Mouse (Mus musculus): ENCODE measurements around the gene Fkbp5. TPM values are rescaled to one million over a fixed set of nuclear protein-coding genes. Genes with fewer than 3 reads are reported as not detected.
A peak's percentile ranks its signal among the peaks of the same experiment; 100 is the strongest.

Fkbp5 gene
- polyA plus RNA-seq, 1 experiment from 2014 or later = 16.2 TPM

- no peaks in the 10 kb centered on the region for H3K9me3 ChIP-seq (replicated peaks; ENCODE audit: low read length)
- H3K27me3 ChIP-seq (ENCODE audit: insufficient read depth, low read length) = no peaks in the 10 kb centered on the region
- DNase-seq (ENCODE audit: low spot score) = peak; percentile 46
- no peaks in the 10 kb centered on the region for H3K36me3 ChIP-seq (ENCODE audit: insufficient read depth, low read length)
- H3K4me3 ChIP-seq (replicated peaks; ENCODE audit: low read depth, low read length) = peak overlapping the region; percentile 82
- 0% methylated on average over 48 of the region's 54 CpGs for WGBS
- peak; percentile 40 for ATAC-seq (replicated peaks; ENCODE audit: low FRiP score, low read depth)
- no peak for TF ChIP-seq CTCF (IDR thresholded peaks at IDR 0.05; ENCODE audit: low read depth)
- H3K9ac ChIP-seq (ENCODE audit: low read depth, low read length) = peak overlapping the region; percentile 92
- H3K4me1 ChIP-seq (replicated peaks; ENCODE audit: insufficient read depth, low read length) = peaks cover 39% of the 10 kb centered on the region
- H3K27ac ChIP-seq = peak overlapping the region; percentile 98
- peak overlapping the region; percentile 91 for H3K4me2 ChIP-seq (ENCODE audit: low read length)
These were observed 167.3 kb downstream of the Fkbp5 start for GRCm38 (mm10) chr17:28349901-28350465.

DNA sequence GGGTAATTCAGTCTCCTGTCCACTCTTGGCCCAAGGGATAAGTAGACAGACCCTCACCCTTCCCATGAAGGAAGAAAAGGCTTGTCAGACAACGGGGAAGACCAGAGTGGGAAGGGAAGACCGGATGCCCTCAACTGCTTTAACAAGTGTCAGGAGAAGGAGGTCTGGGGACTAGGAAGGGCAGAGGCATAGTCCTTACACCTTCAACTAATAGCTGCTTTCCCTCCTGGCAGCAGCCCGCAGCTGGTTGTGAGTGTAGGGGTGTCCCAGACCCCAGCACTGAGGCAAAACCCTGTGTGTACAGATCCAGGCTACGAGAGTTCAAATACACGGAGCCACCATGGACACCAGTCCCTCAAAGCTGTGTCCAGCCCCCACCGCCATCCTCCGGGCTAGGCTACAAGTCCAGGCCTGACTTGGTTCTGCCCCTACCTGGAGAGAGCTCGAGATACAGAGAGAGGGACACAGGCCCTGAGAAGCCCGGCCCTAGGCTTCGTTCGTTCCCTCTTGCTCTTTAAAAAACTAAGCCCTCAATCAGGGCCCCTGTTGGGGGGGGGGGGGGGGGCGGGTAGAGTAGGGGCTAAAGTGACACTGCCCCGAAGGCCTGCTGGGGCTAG, 168.0 kb downstream of the Fkbp5 start:
- H3K4me2 ChIP-seq (ENCODE audit: low read length) = peak overlapping the region; percentile 91
- H3K36me3 ChIP-seq (ENCODE audit: insufficient read depth, low read length) = no peaks in the 10 kb centered on the region
- 6% methylated on average over 13 of the region's 13 CpGs for WGBS
- ATAC-seq (replicated peaks; ENCODE audit: low FRiP score, low read depth) = no peak
- no peaks in the 10 kb centered on the region for H3K9me3 ChIP-seq (replicated peaks; ENCODE audit: low read length)
- peak overlapping the region; percentile 92 for H3K9ac ChIP-seq (ENCODE audit: low read depth, low read length)
- H3K4me1 ChIP-seq (replicated peaks; ENCODE audit: insufficient read depth, low read length) = peaks cover 44% of the 10 kb centered on the region
- peak overlapping the region; percentile 98 for H3K27ac ChIP-seq
- peak overlapping the region; percentile 82 for H3K4me3 ChIP-seq (replicated peaks; ENCODE audit: low read depth, low read length)
- no peak for TF ChIP-seq CTCF (IDR thresholded peaks at IDR 0.05; ENCODE audit: low read depth)
- DNase-seq (ENCODE audit: low spot score) = no peak
- no peaks in the 10 kb centered on the region for H3K27me3 ChIP-seq (ENCODE audit: insufficient read depth, low read length)

Small RNA genes lying within 50 kb of the gene (microRNA-seq; reads per million reads assigned to microRNA genes)
- gene Gm25195 = not detected
- gene Mir6969 = not detected

Other genes starting within 250 kb of the Fkbp5 start
- 24.9 and 29.5 TPM in 2 replicates for gene Fance, start 204.0 kb downstream of the Fkbp5 start, polyA plus RNA-seq (2015; fragmentation: Nextera tagmentation; extraction: Ambion mirVana)
- gene Rpl10a, start 189.1 kb downstream of the Fkbp5 start, polyA plus RNA-seq (2015; fragmentation: Nextera tagmentation; extraction: Ambion mirVana) = 645 and 750 TPM in 2 replicates
- gene Tead3, start 166.7 kb downstream of the Fkbp5 start, polyA plus RNA-seq (2015; fragmentation: Nextera tagmentation; extraction: Ambion mirVana) = 7.7 and 8.5 TPM in 2 replicates
- gene Tulp1, start 152.3 kb downstream of the Fkbp5 start, polyA plus RNA-seq (2015; fragmentation: Nextera tagmentation; extraction: Ambion mirVana) = 3.6 and 3.9 TPM in 2 replicates
- not detected in 2 replicates for gene Armc12, start 13.3 kb upstream of the Fkbp5 start, polyA plus RNA-seq (2015; fragmentation: Nextera tagmentation; extraction: Ambion mirVana)
- gene Clpsl2, start 31.9 kb upstream of the Fkbp5 start, polyA plus RNA-seq (2015; fragmentation: Nextera tagmentation; extraction: Ambion mirVana) = not detected in 2 replicates
- gene Clps, start 43.2 kb upstream of the Fkbp5 start, polyA plus RNA-seq (2015; fragmentation: Nextera tagmentation; extraction: Ambion mirVana) = not detected in 2 replicates
- gene Lhfpl5, start 58.1 kb upstream of the Fkbp5 start, polyA plus RNA-seq (2015; fragmentation: Nextera tagmentation; extraction: Ambion mirVana) = 0.17 TPM in 1 of 2 replicates, not detected in the other
- 79.2 and 85.8 TPM in 2 replicates for gene Srpk1, start 105.2 kb upstream of the Fkbp5 start, polyA plus RNA-seq (2015; fragmentation: Nextera tagmentation; extraction: Ambion mirVana)
- 0.56 and 0.76 TPM in 2 replicates for gene Slc26a8, start 172.7 kb upstream of the Fkbp5 start, polyA plus RNA-seq (2015; fragmentation: Nextera tagmentation; extraction: Ambion mirVana)
- 33.8 and 34.0 TPM in 2 replicates for gene Mapk14, start 173.8 kb upstream of the Fkbp5 start, polyA plus RNA-seq (2015; fragmentation: Nextera tagmentation; extraction: Ambion mirVana)
- 0.66 and 0.71 TPM in 2 replicates for gene AC170998.1, start 208.6 kb upstream of the Fkbp5 start, polyA plus RNA-seq (2015; fragmentation: Nextera tagmentation; extraction: Ambion mirVana)

All from kidney, postnatal 0 days (tissue).